Mouse (Mus musculus) intestine, postnatal 0 days (tissue): ENCODE measurements around the gene Rpl7l1. TPM values are rescaled to one million over a fixed set of nuclear protein-coding genes. Genes with fewer than 3 reads are reported as not detected.
A peak's percentile ranks its signal among the peaks of the same experiment; 100 is the strongest.

Experiments used
- ATAC-seq: fragments of 200-750 bp; cut with Nextera tagmentation; 2 replicates; pipeline ENCODE4 v1.8.0; 2017; ENCODE audit warnings: mild to moderate bottlenecking, moderate TSS enrichment, moderate library complexity
- H3K27ac ChIP-seq: fragments of 300-500 bp; sonication (generic); 2 replicates; pipeline ENCODE4 v1.5.1; 2014; ENCODE audit warnings: mild to moderate bottlenecking, low read depth, low read length, moderate library complexity
- H3K27me3 ChIP-seq: fragments of 300-500 bp; sonication (generic); replicated peaks from 2 replicates; pipeline ENCODE4 v1.6.1; 2014; ENCODE audit warnings: low read length, mixed read lengths; ENCODE audit not compliant: control insufficient read depth, insufficient read depth
- H3K36me3 ChIP-seq: fragments of 300-500 bp; sonication (generic); 2 replicates; pipeline ENCODE4 v1.6.1; 2014; ENCODE audit warnings: mild to moderate bottlenecking, moderate library complexity; ENCODE audit not compliant: control insufficient read depth, insufficient read depth
- H3K4me1 ChIP-seq: fragments of 300-500 bp; sonication (generic); replicated peaks from 2 replicates; pipeline ENCODE4 v1.6.1; 2014; ENCODE audit warnings: antibody characterized with exemption, low read length, mixed read lengths; ENCODE audit not compliant: control insufficient read depth, insufficient read depth
- H3K4me2 ChIP-seq: fragments of 300-500 bp; sonication (generic); replicated peaks from 2 replicates; pipeline ENCODE4 v1.6.1; 2014; ENCODE audit warnings: low read depth, mild to moderate bottlenecking, moderate library complexity
- H3K4me3 ChIP-seq: fragments of 300-500 bp; sonication (generic); 2 replicates; pipeline ENCODE4 v1.5.1; 2014; ENCODE audit warnings: low read depth, low read length
- H3K9ac ChIP-seq: fragments of 300-500 bp; sonication (generic); 2 replicates; pipeline ENCODE4 v1.6.1; 2014; ENCODE audit warnings: mild to moderate bottlenecking, low read depth, low read length
- H3K9me3 ChIP-seq: fragments of 300-500 bp; sonication (generic); 2 replicates; pipeline ENCODE4 v1.6.1; 2016; ENCODE audit warnings: mixed run types; ENCODE audit not compliant: control insufficient read depth
- CTCF ChIP-seq: sonication (generic); IDR thresholded peaks from 2 replicates; pipeline ENCODE4 v1.5.1; 2016; ENCODE audit warnings: low read depth, mild to moderate bottlenecking, control low read depth, antibody characterized with exemption, moderate library complexity
- WGBS: fragments of 180-500 bp; shearing (Covaris S2); extraction: QIAGEN DNeasy Blood & Tissue Kit; methylation state at CpG from one replicate; pipeline ENCODE4 v1.1.7; 2014; 5-methylcytosine and 5-hydroxymethylcytosine counted together
- polyA plus RNA-seq: library from polyadenylated mRNA; unstranded; fragments of >200 nt; fragmentation: Nextera tagmentation; extraction: Ambion mirVana; gene quantifications from 2 replicates; pipeline ENCODE4 v1.2.1, GENCODE M21; 2015

Gene Rpl7l1
- polyA plus RNA-seq, 1 experiment from 2014 or later, result 78.5 TPM

GRCm38 (mm10) chr17:46786952-46787351 lies 4.5 kb upstream of the Rpl7l1 start:
- no peaks in the 10 kb centered on the region for H3K36me3 ChIP-seq
- no peak overlapping the region for H3K9ac ChIP-seq
- TF ChIP-seq CTCF, result no peak
- no peak overlapping the region for H3K4me3 ChIP-seq
- H3K27me3 ChIP-seq, result no peaks in the 10 kb centered on the region
- H3K9me3 ChIP-seq, result no peaks in the 10 kb centered on the region
- ATAC-seq, result no peak
- H3K4me2 ChIP-seq, result no peak overlapping the region
- H3K27ac ChIP-seq, result no peak overlapping the region
- WGBS, result 88% methylated on average over 5 of the region's 5 CpGs
- no peaks in the 10 kb centered on the region for H3K4me1 ChIP-seq

GRCm38 (mm10) chr17:46783222-46783565 lies 722 bp upstream of the Rpl7l1 start:
- TF ChIP-seq CTCF, result no peak
- Histone ChIP-seq H3K4me1 (no peaks in the 10 kb centered on the region), H3K4me3 (peak overlapping the region; percentile 68), H3K27me3 (no peaks in the 10 kb centered on the region), H3K4me2 (peak overlapping the region; percentile 63; the same call in 1 of the 2 replicates), H3K9ac (no peak overlapping the region), H3K27ac (no peak overlapping the region), H3K36me3 (peaks cover 22% of the 10 kb centered on the region), H3K9me3 (no peaks in the 10 kb centered on the region)
- WGBS, result 63% methylated on average over 2 of the region's 2 CpGs
- no peak for ATAC-seq

- no peaks in the 10 kb centered on the region for H3K9me3 ChIP-seq
- H3K9ac ChIP-seq, result peak overlapping the region; percentile 65
- H3K4me1 ChIP-seq, result no peaks in the 10 kb centered on the region
- TF ChIP-seq CTCF, result no peak
- peak overlapping the region; percentile 68 for H3K4me3 ChIP-seq
- peak overlapping the region; percentile 63 for H3K4me2 ChIP-seq
- WGBS, result under 1% methylated on average over 11 of the region's 11 CpGs
- H3K36me3 ChIP-seq, result peaks cover 34% of the 10 kb centered on the region
- H3K27ac ChIP-seq, result peak overlapping the region; percentile 78
- H3K27me3 ChIP-seq, result no peaks in the 10 kb centered on the region
- peak; percentile 3; the same call in 1 of the 2 replicates for ATAC-seq
These were observed 596 bp downstream of the Rpl7l1 start for GRCm38 (mm10) chr17:46781876-46782275.

- TF ChIP-seq CTCF, result no peak
- Histone ChIP-seq H3K4me3 (no peak overlapping the region), H3K36me3 (peaks cover 61% of the 10 kb centered on the region), H3K4me2 (no peak overlapping the region), H3K27me3 (no peaks in the 10 kb centered on the region), H3K9me3 (no peaks in the 10 kb centered on the region), H3K9ac (no peak overlapping the region), H3K4me1 (no peaks in the 10 kb centered on the region), H3K27ac (no peak overlapping the region; the same call in 1 of the 2 replicates)
- ATAC-seq, result no peak
- WGBS, result 43% methylated on average over 3 of the region's 3 CpGs
These were observed 6.4 kb downstream of the Rpl7l1 start for GRCm38 (mm10) chr17:46776087-46776486.

- Histone ChIP-seq H3K4me1 (no peaks in the 10 kb centered on the region), H3K36me3 (peaks cover 56% of the 10 kb centered on the region), H3K4me2 (no peak overlapping the region), H3K9me3 (no peaks in the 10 kb centered on the region), H3K27ac (no peak overlapping the region), H3K4me3 (no peak overlapping the region), H3K9ac (no peak overlapping the region), H3K27me3 (no peaks in the 10 kb centered on the region)
- WGBS, result 89% methylated on average over 9 of the region's 9 CpGs
- no peak for TF ChIP-seq CTCF
- ATAC-seq, result no peak
These were observed 7.4 kb downstream of the Rpl7l1 start for GRCm38 (mm10) chr17:46775070-46775469.

- Histone ChIP-seq H3K4me3 (no peak overlapping the region), H3K9ac (no peak overlapping the region), H3K4me1 (no peaks in the 10 kb centered on the region), H3K27ac (no peak overlapping the region), H3K27me3 (no peaks in the 10 kb centered on the region), H3K4me2 (peak overlapping the region; percentile 94), H3K36me3 (peaks cover 48% of the 10 kb centered on the region), H3K9me3 (no peaks in the 10 kb centered on the region)
- TF ChIP-seq CTCF, result no peak
- 45% methylated on average over 2 of the region's 2 CpGs for WGBS
- no peak for ATAC-seq
These were observed 8.4 kb downstream of the Rpl7l1 start for GRCm38 (mm10) chr17:46774131-46774472.
